Mouse (Mus musculus) monocyte, adult 2 months (primary cell): ENCODE results near the gene Ankrd9.

Source experiments
- DNase-seq, 2 experiments: peaks; one replicate each; pipeline ENCODE4 v3.0.0; 2022; ENCODE audit warnings: low spot score in 2 of 2, low read depth in 1 of 2

The Ankrd9 gene

GRCm38 (mm10) chr12:110978607-110979406, at the start of gene Ankrd9:
TSS of gene Ankrd9 (minus strand) at chr12:110979040.
- DNase-seq, result peak; percentile 85 to 89

GRCm38 (mm10) chr12:111021577-111021976, 42.7 kb upstream of the Ankrd9 start:
- no peak for DNase-seq

- no peak for DNase-seq
These were observed 42.3 kb upstream of the Ankrd9 start for GRCm38 (mm10) chr12:111021138-111021537.

- no peak for DNase-seq
These were observed 40.2 kb upstream of the Ankrd9 start for GRCm38 (mm10) chr12:111019086-111019485.

GRCm38 (mm10) chr12:111018068-111018467, 39.2 kb upstream of the Ankrd9 start:
- DNase-seq, result no peak

GRCm38 (mm10) chr12:111016807-111017206, 38.0 kb upstream of the Ankrd9 start:
- DNase-seq, result no peak

- no peak for DNase-seq
These were observed 30.9 kb upstream of the Ankrd9 start for GRCm38 (mm10) chr12:111009615-111010257.

GRCm38 (mm10) chr12:111008500-111009490, 30.0 kb upstream of the Ankrd9 start:
- DNase-seq, result no peak

GRCm38 (mm10) chr12:111007134-111008103, 28.6 kb upstream of the Ankrd9 start:
- no peak for DNase-seq

- no peak for DNase-seq
These were observed 27.5 kb upstream of the Ankrd9 start for GRCm38 (mm10) chr12:111006339-111006738.

GRCm38 (mm10) chr12:111005803-111006202, 27.0 kb upstream of the Ankrd9 start:
- no peak for DNase-seq

GRCm38 (mm10) chr12:111004142-111004541, 25.3 kb upstream of the Ankrd9 start:
- DNase-seq, result no peak

- DNase-seq, result no peak
These were observed 22.1 kb upstream of the Ankrd9 start for GRCm38 (mm10) chr12:111000956-111001355.

GRCm38 (mm10) chr12:110999820-111000219, 21.0 kb upstream of the Ankrd9 start:
- no peak for DNase-seq

- DNase-seq, result no peak
These were observed 19.3 kb upstream of the Ankrd9 start for GRCm38 (mm10) chr12:110998092-110998491.

GRCm38 (mm10) chr12:110994666-110995065, 15.8 kb upstream of the Ankrd9 start:
- DNase-seq, result no peak

- DNase-seq, result no peak
These were observed 14.4 kb upstream of the Ankrd9 start for GRCm38 (mm10) chr12:110993226-110993625.

GRCm38 (mm10) chr12:110992771-110993170, 13.9 kb upstream of the Ankrd9 start:
- DNase-seq, result no peak

GRCm38 (mm10) chr12:110992128-110992553, 13.3 kb upstream of the Ankrd9 start:
- peak; percentile 73 to 86 for DNase-seq
